Comparison of ENCODE assay signal across 20 mouse cellular contexts in genomic region chr17:11705761-11706160, GRCm38 (mm10).
DNase-seq lines count a peak whose midpoint lies in the region; ATAC-seq lines count a peak whose summit lies in the region.
"Had no signal": no experiment of that assay in that cellular context is flagged by ENCODE, and none has a peak within 500 bp of the region (broad histone marks: within the 10 kb centered on the region; RNA-seq: fewer than 3 reads in every experiment).

No protein-coding gene starts in this region.

- WGBS in forebrain, embryonic 11.5 days, result 85% methylated on average over 9 of the region's 9 CpGs

- no peak overlapping the region for H3K27ac ChIP-seq in forebrain, embryonic 11.5 days (ENCODE audit: low read depth, low read length)
- H3K27ac ChIP-seq: embryonic facial prominence, embryonic 12.5 days; forebrain, embryonic 12.5 days; gastrocnemius, adult 2 months; hindbrain, embryonic 10.5 days; hindbrain, embryonic 14.5 days had no signal

- no peak for ATAC-seq in megakaryocyte-erythroid progenitor cell, adult 5-6 weeks (replicated peaks; ENCODE audit: low FRiP score, low TSS enrichment, poor library complexity, severe bottlenecking)
- no peak for ATAC-seq in forebrain, embryonic 11.5 days (replicated peaks; ENCODE audit: low FRiP score)
- ATAC-seq: forebrain, embryonic 16.5 days had no signal

- H3K9me3 ChIP-seq in forebrain, embryonic 11.5 days (ENCODE audit: control insufficient read depth, low read length), result no peaks in the 10 kb centered on the region
- H3K9me3 ChIP-seq: embryonic facial prominence, embryonic 12.5 days; forebrain, embryonic 12.5 days; heart, embryonic 12.5 days; hindbrain, embryonic 10.5 days had no signal

- H3K36me3 ChIP-seq in forebrain, embryonic 11.5 days (ENCODE audit: control insufficient read depth, insufficient read depth, low read length), result no peaks in the 10 kb centered on the region
- H3K36me3 ChIP-seq: embryonic facial prominence, embryonic 12.5 days; forebrain, embryonic 12.5 days; heart, embryonic 12.5 days; hindbrain, embryonic 10.5 days had no signal

- no peak overlapping the region for H3K4me3 ChIP-seq in forebrain, embryonic 11.5 days (ENCODE audit: low read depth, low read length)
- H3K4me3 ChIP-seq: embryonic facial prominence, embryonic 12.5 days; forebrain, embryonic 12.5 days; gastrocnemius, adult 2 months; heart, embryonic 12.5 days; hindbrain, embryonic 10.5 days had no signal

- H3K27me3 ChIP-seq in forebrain, embryonic 11.5 days (ENCODE audit: control insufficient read depth, insufficient read depth, low read length), result no peaks in the 10 kb centered on the region
- H3K27me3 ChIP-seq: embryonic facial prominence, embryonic 12.5 days; forebrain, embryonic 12.5 days; heart, embryonic 12.5 days had no signal

- intact Hi-C loops in left cerebral cortex, postnatal 36 days (cut with DNase I), result no loop called here

- no peak overlapping the region for H3K9ac ChIP-seq in forebrain, embryonic 11.5 days (ENCODE audit: low read length)
- H3K9ac ChIP-seq: embryonic facial prominence, embryonic 12.5 days; forebrain, embryonic 12.5 days; heart, embryonic 12.5 days; hindbrain, embryonic 14.5 days had no signal

- no peaks in the 10 kb centered on the region for H3K4me1 ChIP-seq in forebrain, embryonic 11.5 days (replicated peaks; ENCODE audit: control insufficient read depth, insufficient read depth, low read length)
- H3K4me1 ChIP-seq: embryonic facial prominence, embryonic 12.5 days; forebrain, embryonic 12.5 days; heart, embryonic 12.5 days had no signal

- no peak overlapping the region for H3K4me2 ChIP-seq in forebrain, embryonic 11.5 days (ENCODE audit: low read depth, low read length, severe bottlenecking)
- H3K4me2 ChIP-seq: embryonic facial prominence, embryonic 12.5 days; forebrain, embryonic 12.5 days; heart, embryonic 12.5 days; hindbrain, embryonic 14.5 days had no signal

- peak; percentile 6 to 36 for DNase-seq in left cerebral cortex, adult 18-20 months (ENCODE audit: low spot score in 2 of 2)
- DNase-seq in left cerebral cortex, adult 11 months (ENCODE audit: low spot score), result no peak
- peak; percentile 34 to 42 for DNase-seq in right cerebral cortex, postnatal 10 days (ENCODE audit: low spot score in 2 of 2)
- DNase-seq in right cerebral cortex, postnatal 14 days, result no peak
- peak; percentile 17 to 25 for DNase-seq in left cerebral cortex, postnatal 36 days (ENCODE audit: low spot score in 2 of 2)
- DNase-seq in forebrain, embryonic 11.5 days (ENCODE audit: low spot score), result no peak
- DNase-seq: adrenal gland, adult 8-10 months; adrenal gland, postnatal 36 days; cerebellum, adult 11 months; cerebellum, adult 9-10 months; cerebellum, postnatal 25 days; gastrocnemius, adult 2 months; gastrocnemius, postnatal 25 days had no signal

Comparison
In these comparisons a context has a peak if more than half of its experiments do, and no peak if none do; other contexts are left out.
1. DNase-seq: peak in left cerebral cortex, adult 18-20 months (2 of 2), right cerebral cortex, postnatal 10 days (2 of 2) and left cerebral cortex, postnatal 36 days (2 of 2); none in left cerebral cortex, adult 11 months (single experiment), right cerebral cortex, postnatal 14 days (single experiment) and forebrain, embryonic 11.5 days (single experiment).